Mouse (Mus musculus): ENCODE measurements at regions not wholly inside any gene's neighbourhood (a gene's known extent, or its start where the extent isn't known, plus 50 kb on each side); places are given as distances from the start of the nearest gene placed in this dataset.
A peak's percentile ranks its signal among the peaks of the same experiment; 100 is the strongest.

- intact Hi-C loops (cut with DNase I), result no loop called here
- peak in 1 of 2 experiments; percentile 21 for DNase-seq
These were observed 68.1 kb upstream of the Abca1 start for GRCm38 (mm10) chr4:53227771-53228170.

GRCm38 (mm10) chr4:53227071-53227470 is 67.4 kb upstream of the Abca1 start:
- no peak for DNase-seq
- intact Hi-C loops (cut with DNase I), result no loop called here

GRCm38 (mm10) chr4:53226376-53226775 is 66.7 kb upstream of the Abca1 start:
- no peak for DNase-seq
- intact Hi-C loops (cut with DNase I), result no loop called here

GRCm38 (mm10) chr4:53223379-53223778 is 63.7 kb upstream of the Abca1 start:
- DNase-seq, result no peak
- intact Hi-C loops (cut with DNase I), result loop anchor here (2.0 kb wide), 1 partner anchor 39 kb away; no protein-coding TSS in a partner anchor

GRCm38 (mm10) chr4:53220809-53221208 is 61.1 kb upstream of the Abca1 start:
- intact Hi-C loops (cut with DNase I), result no loop called here

GRCm38 (mm10) chr4:53219351-53219750 is 59.7 kb upstream of the Abca1 start:
- intact Hi-C loops (cut with DNase I), result loop anchor here (2.0 to 5.0 kb wide), 3 partner anchors 23 to 118 kb away; partner anchors contain the start of gene Abca1
- peak; percentile 84 to 85 for DNase-seq

More at GRCm38 (mm10) chr4:53220809-53221208, 61.1 kb upstream of the Abca1 start:
- DNase-seq, result no peak

- DNase-seq, result peak; percentile 55 to 66
- intact Hi-C loops (cut with DNase I), result loop anchor here (2.0 to 5.0 kb wide), 3 partner anchors 22 to 119 kb away; partner anchors contain the start of gene Abca1
These were observed 59.1 kb upstream of the Abca1 start for GRCm38 (mm10) chr4:53218752-53219151.

GRCm38 (mm10) chr4:53218291-53218640 is 58.6 kb upstream of the Abca1 start:
- DNase-seq, result no peak
- intact Hi-C loops (cut with DNase I), result loop anchor here (2.0 to 5.0 kb wide), 3 partner anchors 21 to 119 kb away; partner anchors contain the start of gene Abca1

- intact Hi-C loops (cut with DNase I), result loop anchor here (2.0 to 5.0 kb wide), 3 partner anchors 21 to 120 kb away; partner anchors contain the start of gene Abca1
- DNase-seq, result peak; percentile 85 to 88
These were observed 58.1 kb upstream of the Abca1 start for GRCm38 (mm10) chr4:53217608-53218290.

GRCm38 (mm10) chr4:53212541-53212940 is 52.8 kb upstream of the Abca1 start:
- intact Hi-C loops (cut with DNase I), result no loop called here

GRCm38 (mm10) chr4:53210685-53211084 is 51.0 kb upstream of the Abca1 start:
- intact Hi-C loops (cut with DNase I), result no loop called here
- DNase-seq, result no peak

More at GRCm38 (mm10) chr4:53212541-53212940, 52.8 kb upstream of the Abca1 start:
- no peak for DNase-seq

Measured in heart, postnatal 10 days (tissue).